Mouse (Mus musculus): Measurements from ENCODE around the gene Rrp1b. TPM values are rescaled to one million over a fixed set of nuclear protein-coding genes. Genes with fewer than 3 reads are reported as not detected.

Gene Rrp1b
- polyA plus RNA-seq, 1 experiment = 21.0 TPM

DNA sequence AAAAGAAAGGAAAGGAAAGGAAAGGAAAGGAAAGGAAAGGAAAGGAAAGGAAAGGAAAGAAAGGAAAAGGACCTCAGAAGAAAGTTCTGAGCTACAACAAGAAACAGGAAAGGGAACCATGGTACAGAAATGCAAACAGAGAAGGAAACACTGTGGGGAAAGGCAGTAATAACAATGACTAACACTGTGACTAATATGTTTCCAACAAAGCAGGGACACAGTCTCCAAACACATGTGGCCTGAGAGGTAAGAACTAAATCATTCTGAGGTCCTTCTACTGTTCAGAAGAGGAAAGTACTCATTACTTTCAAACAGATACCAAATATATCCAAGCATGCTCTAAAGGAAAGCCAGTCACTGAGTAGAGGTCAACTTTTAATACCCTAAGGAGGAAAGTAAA is 41.8 kb upstream of the Rrp1b start:
- H3K79me3 ChIP-seq (ENCODE audit: low read depth) = no peaks in the 10 kb centered on the region
- peak; percentile 22 for TF ChIP-seq USF1 (IDR thresholded peaks at IDR 0.05; ENCODE audit: low read depth)
- no peak for TF ChIP-seq MYOG (IDR thresholded peaks at IDR 0.05; ENCODE audit: control insufficient read depth, extremely low read depth, insufficient read length)
- peak; percentile 74 for TF ChIP-seq MAX (IDR thresholded peaks at IDR 0.05)
- peak; percentile 67 for TF ChIP-seq FOSL1 (IDR thresholded peaks at IDR 0.05; ENCODE audit: insufficient read depth, low read length, poor library complexity, severe bottlenecking)
- TF ChIP-seq MYOD1 (IDR thresholded peaks at IDR 0.05; ENCODE audit: control insufficient read depth, insufficient read length, low read depth) = peak; percentile 42
- no peak overlapping the region for H3K4me3 ChIP-seq (ENCODE audit: insufficient read depth, poor library complexity, severe bottlenecking)
- H3ac ChIP-seq (ENCODE audit: control insufficient read depth, insufficient read length, low read depth) = no peak overlapping the region
- no peaks in the 10 kb centered on the region for H3K27me3 ChIP-seq (ENCODE audit: control insufficient read depth, insufficient read depth, insufficient read length)
- H3K36me3 ChIP-seq (ENCODE audit: control insufficient read depth, insufficient read depth) = no peaks in the 10 kb centered on the region
- H3K79me2 ChIP-seq (ENCODE audit: control insufficient read depth, insufficient read depth) = no peaks in the 10 kb centered on the region

DNA sequence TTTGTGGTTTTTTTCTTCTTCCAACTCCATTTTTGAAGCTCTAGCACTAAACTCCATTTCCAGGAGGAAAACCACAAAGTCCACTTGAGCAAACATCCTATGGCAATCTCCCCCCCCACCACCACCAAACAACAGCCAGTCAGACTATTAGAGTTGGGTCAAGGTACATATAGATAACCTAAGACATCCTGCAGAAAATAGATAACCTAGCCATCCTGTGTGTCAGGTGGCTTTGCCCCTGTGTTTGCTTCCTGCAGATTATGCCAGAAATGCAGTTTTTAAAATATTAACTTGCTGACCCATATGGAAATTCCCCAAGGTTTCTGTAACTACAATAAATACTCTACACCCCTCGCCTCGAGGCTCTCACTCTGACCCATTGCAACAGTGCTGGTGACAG is 40.1 kb upstream of the Rrp1b start:
- H3K4me3 ChIP-seq (ENCODE audit: insufficient read depth, poor library complexity, severe bottlenecking) = no peak overlapping the region
- no peak for TF ChIP-seq MYOD1 (IDR thresholded peaks at IDR 0.05; ENCODE audit: control insufficient read depth, insufficient read length, low read depth)
- TF ChIP-seq FOSL1 (IDR thresholded peaks at IDR 0.05; ENCODE audit: insufficient read depth, low read length, poor library complexity, severe bottlenecking) = no peak
- TF ChIP-seq USF1 (IDR thresholded peaks at IDR 0.05; ENCODE audit: low read depth) = no peak
- TF ChIP-seq CTCF (IDR thresholded peaks at IDR 0.05; ENCODE audit: control insufficient read depth, insufficient read depth, insufficient read length) = no peak
- TF ChIP-seq MYOG (IDR thresholded peaks at IDR 0.05; ENCODE audit: control insufficient read depth, extremely low read depth, insufficient read length) = no peak
- no peak for TF ChIP-seq MAX (IDR thresholded peaks at IDR 0.05)
- TF ChIP-seq CEBPB (IDR thresholded peaks at IDR 0.05; ENCODE audit: low read depth) = no peak
- H3K79me3 ChIP-seq (ENCODE audit: low read depth) = no peaks in the 10 kb centered on the region
- no peaks in the 10 kb centered on the region for H3K27me3 ChIP-seq (ENCODE audit: control insufficient read depth, insufficient read depth, insufficient read length)
- H3K36me3 ChIP-seq (ENCODE audit: control insufficient read depth, insufficient read depth) = no peaks in the 10 kb centered on the region
- H3ac ChIP-seq (ENCODE audit: control insufficient read depth, insufficient read length, low read depth) = no peak overlapping the region
- H3K79me2 ChIP-seq (ENCODE audit: control insufficient read depth, insufficient read depth) = no peaks in the 10 kb centered on the region

DNA sequence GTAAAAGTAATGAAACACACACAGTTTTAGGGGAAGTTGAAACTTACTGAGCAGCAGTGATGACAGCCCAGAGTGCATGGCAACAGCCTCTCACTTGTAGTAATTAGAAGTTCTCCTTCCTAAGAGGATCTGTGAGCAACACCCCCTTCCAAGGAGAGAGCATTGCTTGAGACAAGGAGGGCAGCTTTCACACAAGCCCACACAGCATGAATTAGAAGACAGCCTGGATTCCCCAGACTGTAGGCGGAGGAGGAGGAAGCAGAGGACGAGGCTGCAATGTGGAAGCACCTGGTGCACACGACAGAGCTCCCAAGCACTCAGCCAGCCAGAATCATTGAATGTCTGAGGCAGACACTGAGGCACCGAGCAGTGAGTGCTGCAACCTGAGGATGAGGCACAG is 39.6 kb upstream of the Rrp1b start:
- no peak overlapping the region for H3ac ChIP-seq (ENCODE audit: control insufficient read depth, insufficient read length, low read depth)
- H3K4me3 ChIP-seq (ENCODE audit: insufficient read depth, poor library complexity, severe bottlenecking) = no peak overlapping the region
- H3K36me3 ChIP-seq (ENCODE audit: control insufficient read depth, insufficient read depth) = no peaks in the 10 kb centered on the region
- no peaks in the 10 kb centered on the region for H3K79me3 ChIP-seq (ENCODE audit: low read depth)
- TF ChIP-seq MYOG (IDR thresholded peaks at IDR 0.05; ENCODE audit: control insufficient read depth, extremely low read depth, insufficient read length) (no peak), MAX (IDR thresholded peaks at IDR 0.05) (no peak), USF1 (IDR thresholded peaks at IDR 0.05; ENCODE audit: low read depth) (no peak), CEBPB (IDR thresholded peaks at IDR 0.05; ENCODE audit: low read depth) (no peak), MYOD1 (IDR thresholded peaks at IDR 0.05; ENCODE audit: control insufficient read depth, insufficient read length, low read depth) (no peak), CTCF (IDR thresholded peaks at IDR 0.05; ENCODE audit: control insufficient read depth, insufficient read depth, insufficient read length) (no peak), FOSL1 (IDR thresholded peaks at IDR 0.05; ENCODE audit: insufficient read depth, low read length, poor library complexity, severe bottlenecking) (no peak)
- no peaks in the 10 kb centered on the region for H3K27me3 ChIP-seq (ENCODE audit: control insufficient read depth, insufficient read depth, insufficient read length)
- no peaks in the 10 kb centered on the region for H3K79me2 ChIP-seq (ENCODE audit: control insufficient read depth, insufficient read depth)

DNA sequence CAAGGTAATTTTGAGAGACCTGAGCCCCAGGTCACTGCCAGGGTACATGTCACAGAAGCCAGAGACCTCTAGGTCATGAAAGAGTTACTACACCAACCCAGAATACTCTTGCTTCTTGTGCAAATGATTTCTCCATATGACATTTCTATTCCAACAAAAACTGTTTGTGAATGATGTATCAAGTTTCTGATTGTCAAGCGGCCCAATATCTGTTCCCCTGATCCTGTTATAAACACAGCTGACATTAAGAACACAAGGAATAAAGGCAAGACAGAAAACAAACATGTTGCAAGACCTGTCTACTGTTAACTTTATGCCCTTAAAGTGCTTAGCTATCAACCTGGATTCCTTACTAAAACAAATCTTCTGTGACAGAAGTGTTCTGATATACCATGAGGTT is 37.5 kb upstream of the Rrp1b start:
- no peak for TF ChIP-seq FOSL1 (IDR thresholded peaks at IDR 0.05; ENCODE audit: insufficient read depth, low read length, poor library complexity, severe bottlenecking)
- no peak for TF ChIP-seq MAX (IDR thresholded peaks at IDR 0.05)
- no peak for TF ChIP-seq CTCF (IDR thresholded peaks at IDR 0.05; ENCODE audit: control insufficient read depth, insufficient read depth, insufficient read length)
- no peak for TF ChIP-seq USF1 (IDR thresholded peaks at IDR 0.05; ENCODE audit: low read depth)
- TF ChIP-seq MYOG (IDR thresholded peaks at IDR 0.05; ENCODE audit: control insufficient read depth, extremely low read depth, insufficient read length) = no peak
- no peak for TF ChIP-seq MYOD1 (IDR thresholded peaks at IDR 0.05; ENCODE audit: control insufficient read depth, insufficient read length, low read depth)
- no peak for TF ChIP-seq CEBPB (IDR thresholded peaks at IDR 0.05; ENCODE audit: low read depth)
- Histone ChIP-seq H3K36me3 (ENCODE audit: control insufficient read depth, insufficient read depth) (no peaks in the 10 kb centered on the region), H3K4me3 (ENCODE audit: insufficient read depth, poor library complexity, severe bottlenecking) (no peak overlapping the region), H3K79me2 (ENCODE audit: control insufficient read depth, insufficient read depth) (no peaks in the 10 kb centered on the region), H3ac (ENCODE audit: control insufficient read depth, insufficient read length, low read depth) (no peak overlapping the region), H3K27me3 (ENCODE audit: control insufficient read depth, insufficient read depth, insufficient read length) (no peaks in the 10 kb centered on the region), H3K79me3 (ENCODE audit: low read depth) (no peaks in the 10 kb centered on the region)

DNA sequence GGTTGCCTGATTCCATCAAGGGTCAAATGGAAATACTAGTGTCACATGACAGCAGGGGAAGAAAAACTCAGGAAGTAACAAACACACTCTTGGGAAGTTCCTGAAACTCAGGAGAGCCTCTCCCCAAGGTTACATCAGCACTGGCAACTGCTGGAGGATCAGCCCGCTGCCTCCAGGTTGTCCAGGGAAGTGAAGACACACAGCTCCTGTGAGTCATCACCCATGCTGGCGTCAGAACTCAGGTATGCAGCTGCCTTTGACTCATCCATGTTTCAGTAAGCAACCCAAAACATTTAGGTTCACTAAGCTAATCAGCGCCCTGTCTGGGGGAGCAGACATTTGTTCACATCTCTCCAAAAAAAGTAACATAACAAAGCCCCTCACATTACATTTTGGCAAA is 32.6 kb upstream of the Rrp1b start:
- Histone ChIP-seq H3K27me3 (ENCODE audit: control insufficient read depth, insufficient read depth, insufficient read length) (no peaks in the 10 kb centered on the region), H3K36me3 (ENCODE audit: control insufficient read depth, insufficient read depth) (no peaks in the 10 kb centered on the region), H3K79me2 (ENCODE audit: control insufficient read depth, insufficient read depth) (no peaks in the 10 kb centered on the region), H3ac (ENCODE audit: control insufficient read depth, insufficient read length, low read depth) (no peak overlapping the region), H3K4me3 (ENCODE audit: insufficient read depth, poor library complexity, severe bottlenecking) (no peak overlapping the region), H3K79me3 (ENCODE audit: low read depth) (no peaks in the 10 kb centered on the region)
- TF ChIP-seq FOSL1 (IDR thresholded peaks at IDR 0.05; ENCODE audit: insufficient read depth, low read length, poor library complexity, severe bottlenecking) (peak; percentile 7), CTCF (IDR thresholded peaks at IDR 0.05; ENCODE audit: control insufficient read depth, insufficient read depth, insufficient read length) (no peak)

DNA sequence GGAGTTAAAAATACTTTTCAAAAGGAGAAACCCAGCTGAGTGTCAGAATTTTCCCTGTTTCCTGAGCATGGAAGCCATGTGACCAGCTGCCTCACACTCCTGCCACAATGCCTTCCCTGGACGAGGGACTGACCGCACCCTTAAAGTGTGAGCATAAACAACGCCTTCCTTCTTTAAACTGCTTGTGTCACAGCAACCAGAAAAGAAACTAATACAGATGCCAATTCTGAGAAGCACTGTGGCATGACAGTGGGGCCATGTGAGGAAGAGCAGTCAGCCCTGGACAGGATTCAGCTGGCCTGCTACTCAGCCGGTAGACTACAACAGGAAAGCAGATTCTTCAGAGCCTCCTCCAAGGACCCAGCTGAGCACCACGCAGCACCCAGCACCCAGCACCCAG is 29.1 kb upstream of the Rrp1b start:
- no peak overlapping the region for H3ac ChIP-seq (ENCODE audit: control insufficient read depth, insufficient read length, low read depth)
- H3K79me3 ChIP-seq (ENCODE audit: low read depth) = no peaks in the 10 kb centered on the region
- TF ChIP-seq MYOG (IDR thresholded peaks at IDR 0.05; ENCODE audit: control insufficient read depth, extremely low read depth, insufficient read length) (no peak), CEBPB (IDR thresholded peaks at IDR 0.05; ENCODE audit: low read depth) (no peak), MAX (IDR thresholded peaks at IDR 0.05) (no peak), USF1 (IDR thresholded peaks at IDR 0.05; ENCODE audit: low read depth) (no peak), CTCF (IDR thresholded peaks at IDR 0.05; ENCODE audit: control insufficient read depth, insufficient read depth, insufficient read length) (no peak), FOSL1 (IDR thresholded peaks at IDR 0.05; ENCODE audit: insufficient read depth, low read length, poor library complexity, severe bottlenecking) (no peak), MYOD1 (IDR thresholded peaks at IDR 0.05; ENCODE audit: control insufficient read depth, insufficient read length, low read depth) (no peak)
- H3K4me3 ChIP-seq (ENCODE audit: insufficient read depth, poor library complexity, severe bottlenecking) = no peak overlapping the region
- H3K27me3 ChIP-seq (ENCODE audit: control insufficient read depth, insufficient read depth, insufficient read length) = no peaks in the 10 kb centered on the region
- H3K36me3 ChIP-seq (ENCODE audit: control insufficient read depth, insufficient read depth) = no peaks in the 10 kb centered on the region
- no peaks in the 10 kb centered on the region for H3K79me2 ChIP-seq (ENCODE audit: control insufficient read depth, insufficient read depth)
